Mouse (Mus musculus) heart, adult 2 months (tissue): ENCODE data around the gene Pvalb.

Source experiments
- CTCF ChIP-seq: fragments of 200-600 bp; IDR thresholded peaks from 2 replicates; pipeline ENCODE4 v1.8.1; 2022; ENCODE audit warnings: antibody characterized with exemption, mild to moderate bottlenecking, moderate library complexity
- POLR2A ChIP-seq: fragments of 200-500 bp; IDR thresholded peaks from 2 replicates; pipeline ENCODE4 v1.6.1; 2011; ENCODE audit warnings: mild to moderate bottlenecking, low read depth, low read length, control low read depth; ENCODE audit not compliant: insufficient read depth

DNA sequence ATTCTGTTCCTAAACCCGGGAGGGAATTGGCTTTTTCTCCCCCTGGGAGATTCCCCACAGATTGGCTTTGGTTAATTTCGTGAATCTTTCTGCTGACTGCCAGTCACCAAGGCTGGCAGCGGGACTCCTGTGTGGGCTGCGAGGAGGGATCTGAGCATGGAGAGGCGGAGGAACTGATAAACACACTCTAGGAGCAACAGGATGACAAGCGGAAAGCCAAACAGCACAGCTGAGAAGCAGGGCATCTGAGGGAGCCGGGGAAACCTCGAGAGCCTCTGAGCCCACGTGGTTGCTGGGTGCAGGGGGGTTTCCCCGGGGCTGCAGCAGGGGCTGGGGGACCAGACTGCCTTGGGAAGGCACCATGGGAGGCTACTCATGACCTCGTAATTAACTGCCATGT is 36.6 kb downstream of the Pvalb start:
- no peak for TF ChIP-seq CTCF
- no peak for TF ChIP-seq POLR2A
